Mouse (Mus musculus) megakaryocyte, embryonic 14.5 days (primary cell): ENCODE results near the gene Gm12355.

Experiments
- FLI1 ChIP-seq: IDR thresholded peaks from 2 replicates; pipeline ENCODE4 v1.6.1; 2012; ENCODE audit warnings: low read length, inconsistent platforms, mixed read lengths
- GATA1 ChIP-seq: IDR thresholded peaks from 3 replicates; pipeline ENCODE4 v1.6.1; 2012; ENCODE audit warnings: mixed read lengths, low read length, inconsistent platforms, borderline replicate concordance

GRCm38 (mm10) chr11:98660517-98660916 lies 35.1 kb upstream of the Gm12355 start:
- TF ChIP-seq GATA1, result no peak
- no peak for TF ChIP-seq FLI1
